Mouse (Mus musculus) ES-Bruce4 (cell line): ENCODE measurements around the gene Erc2.

ENCODE experiments used
- CTCF ChIP-seq: IDR thresholded peaks from one replicate; pipeline ENCODE4 v1.8.1; 2011; ENCODE audit warnings: low read depth, low read length
- EP300 ChIP-seq: IDR thresholded peaks from 2 replicates; pipeline ENCODE4 v1.6.1; 2011; ENCODE audit warnings: low read depth, low read length; ENCODE audit not compliant: insufficient read depth
- POLR2A ChIP-seq: IDR thresholded peaks from one replicate; pipeline ENCODE4 v1.8.1; 2011; ENCODE audit warnings: low read length; ENCODE audit not compliant: insufficient read depth

GRCm38 (mm10) chr14:27607419-27607818 is 14.8 kb upstream of the Erc2 start:
- TF ChIP-seq CTCF (no peak), POLR2A (no peak), EP300 (no peak)
